Mouse (Mus musculus): ENCODE measurements at regions not wholly inside any gene's neighbourhood (a gene's known extent, or its start where the extent isn't known, plus 50 kb on each side); places are given as distances from the start of the nearest gene placed in this dataset.
A peak's percentile ranks its signal among the peaks of the same experiment; 100 is the strongest.

DNA sequence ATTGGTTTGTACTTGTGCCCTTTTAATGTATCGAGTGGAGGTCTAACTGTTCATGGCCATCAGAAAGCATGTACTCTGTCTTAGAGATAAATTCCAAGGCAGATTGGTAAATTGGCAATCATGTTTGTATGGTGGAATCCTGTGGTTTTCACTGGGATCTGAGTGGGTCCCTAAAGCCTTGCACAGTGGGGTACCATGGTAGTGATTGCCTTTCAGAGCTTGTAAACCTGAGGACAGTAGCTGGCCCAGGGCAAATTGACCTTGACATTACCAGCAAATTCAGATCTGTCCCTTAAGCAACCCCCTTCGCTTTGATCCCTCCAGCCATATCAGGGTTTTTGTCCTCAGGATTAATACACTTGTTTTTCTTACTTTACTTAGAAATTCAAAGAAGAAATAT, 181.6 kb upstream of the Krr1 start:
- 90% methylated on average over 2 of the region's 2 CpGs for WGBS
- Histone ChIP-seq H3K9ac (no peak overlapping the region), H3K27me3 (no peaks in the 10 kb centered on the region), H3K27ac (no peak overlapping the region), H3K4me2 (no peak overlapping the region), H3K36me3 (no peaks in the 10 kb centered on the region), H3K9me3 (no peaks in the 10 kb centered on the region), H3K4me3 (no peak overlapping the region), H3K4me1 (replicated peaks) (peaks cover 12% of the 10 kb centered on the region; the same call in 1 of the 2 replicates)
- ATAC-seq (ENCODE audit: low FRiP score) = no peak

DNA sequence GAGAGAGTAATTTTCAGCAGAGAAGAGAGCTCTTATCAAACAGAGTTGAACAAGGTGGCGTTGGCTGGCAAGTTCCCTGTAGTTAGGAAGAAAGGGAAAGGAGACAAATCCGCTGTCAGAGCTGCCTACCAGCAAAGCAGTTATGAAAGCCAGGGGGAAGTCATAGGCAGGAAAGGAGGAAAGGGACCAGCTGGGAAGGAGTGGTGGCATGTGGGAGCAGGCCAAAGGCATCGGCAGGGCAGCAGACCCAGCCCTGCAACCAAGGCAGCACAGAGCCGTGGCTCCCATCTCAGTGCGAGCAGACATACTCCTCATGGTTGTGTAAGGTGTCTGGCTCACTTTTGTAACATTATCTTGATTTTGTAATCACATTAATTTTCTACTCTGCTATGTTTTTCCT, 177.4 kb upstream of the Krr1 start:
- Histone ChIP-seq H3K4me3 (no peak overlapping the region), H3K4me2 (no peak overlapping the region), H3K36me3 (no peaks in the 10 kb centered on the region), H3K27ac (no peak overlapping the region), H3K4me1 (replicated peaks) (peaks cover 5% of the 10 kb centered on the region), H3K27me3 (no peaks in the 10 kb centered on the region), H3K9ac (no peak overlapping the region), H3K9me3 (no peaks in the 10 kb centered on the region)
- no peak for ATAC-seq (ENCODE audit: low FRiP score)
- WGBS = 87% methylated on average over 5 of the region's 5 CpGs

DNA sequence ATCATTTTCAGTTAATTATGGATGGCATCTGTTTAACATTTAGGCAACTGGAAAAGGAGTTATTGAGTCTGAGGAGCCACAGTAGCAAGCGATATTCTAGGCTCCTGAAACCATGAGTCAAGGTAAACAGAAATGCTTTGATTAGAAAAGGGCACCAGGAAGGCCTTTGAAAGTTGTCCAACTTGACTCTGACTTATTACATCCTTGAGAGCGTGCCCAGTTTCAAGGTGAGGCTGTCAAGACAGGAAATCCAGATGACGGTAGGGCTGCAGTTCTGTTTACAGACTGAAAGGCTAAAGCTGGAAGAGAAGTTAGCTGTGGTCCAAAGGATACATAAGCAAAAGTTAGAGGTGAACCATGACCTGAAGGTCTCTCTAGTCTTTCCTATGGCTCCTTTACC, 176.7 kb upstream of the Krr1 start:
- H3K4me2 ChIP-seq = no peak overlapping the region
- 92% methylated on average over 3 of the region's 3 CpGs for WGBS
- peaks cover 9% of the 10 kb centered on the region for H3K4me1 ChIP-seq (replicated peaks)
- H3K9ac ChIP-seq = no peak overlapping the region
- ATAC-seq (ENCODE audit: low FRiP score) = no peak
- H3K36me3 ChIP-seq = no peaks in the 10 kb centered on the region
- H3K9me3 ChIP-seq = no peaks in the 10 kb centered on the region
- no peak overlapping the region for H3K4me3 ChIP-seq
- no peak overlapping the region for H3K27ac ChIP-seq
- H3K27me3 ChIP-seq = no peaks in the 10 kb centered on the region

DNA sequence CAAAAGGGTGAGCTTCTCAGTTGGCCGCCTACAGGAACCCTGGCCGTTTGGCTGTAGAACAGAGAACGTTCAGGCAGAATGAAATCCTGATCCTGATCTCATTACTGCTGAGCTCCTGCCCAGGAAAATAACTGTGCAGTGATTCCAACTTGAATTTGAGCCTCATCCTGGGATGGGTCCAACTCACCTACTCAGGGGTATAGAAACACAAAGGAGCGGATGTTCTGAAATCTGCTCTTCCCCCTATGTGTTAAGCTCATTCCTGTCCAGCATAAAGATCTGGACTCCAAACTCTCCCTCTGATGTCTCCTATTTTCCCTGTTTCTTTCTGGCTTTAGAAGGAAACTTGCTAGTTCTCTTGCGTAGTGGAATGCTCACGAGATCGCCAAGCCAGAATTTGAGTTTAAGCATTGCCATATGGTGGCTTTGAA, 173.6 kb upstream of the Krr1 start:
- no peak overlapping the region for H3K27ac ChIP-seq
- no peaks in the 10 kb centered on the region for H3K27me3 ChIP-seq
- no peak overlapping the region for H3K9ac ChIP-seq
- no peak for ATAC-seq (ENCODE audit: low FRiP score)
- H3K9me3 ChIP-seq = no peaks in the 10 kb centered on the region
- peaks cover 21% of the 10 kb centered on the region for H3K4me1 ChIP-seq (replicated peaks)
- H3K4me3 ChIP-seq = no peak overlapping the region
- 90% methylated on average over 7 of the region's 7 CpGs for WGBS
- no peak overlapping the region for H3K4me2 ChIP-seq
- H3K36me3 ChIP-seq = no peaks in the 10 kb centered on the region

GRCm38 (mm10) chr10:111799850-111800589, 172.4 kb upstream of the Krr1 start:
- Histone ChIP-seq H3K9me3 (no peaks in the 10 kb centered on the region), H3K9ac (no peak overlapping the region), H3K4me1 (replicated peaks) (peaks cover 21% of the 10 kb centered on the region), H3K4me2 (no peak overlapping the region), H3K36me3 (no peaks in the 10 kb centered on the region), H3K27ac (no peak overlapping the region), H3K4me3 (no peak overlapping the region), H3K27me3 (no peaks in the 10 kb centered on the region)
- no peak for ATAC-seq (ENCODE audit: low FRiP score)
- WGBS = 37% methylated on average over 14 of the region's 14 CpGs

DNA sequence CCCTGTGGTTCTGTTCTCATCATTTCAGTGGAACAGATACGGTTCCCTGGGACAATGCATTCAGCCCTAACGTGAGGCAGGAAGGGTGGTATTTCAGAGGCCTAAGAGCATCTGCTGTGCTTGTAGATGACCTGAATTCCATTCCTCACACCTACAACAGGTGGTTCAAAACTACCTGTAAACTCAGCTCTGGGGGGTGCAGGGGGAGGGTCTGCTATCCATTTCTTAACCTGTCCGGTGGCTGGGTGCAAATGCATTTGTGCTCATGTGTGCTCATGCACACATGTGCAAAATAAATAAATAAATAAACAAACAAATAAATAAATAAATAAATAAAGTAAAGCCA, 171.9 kb upstream of the Krr1 start:
- no peak for ATAC-seq (ENCODE audit: low FRiP score)

DNA sequence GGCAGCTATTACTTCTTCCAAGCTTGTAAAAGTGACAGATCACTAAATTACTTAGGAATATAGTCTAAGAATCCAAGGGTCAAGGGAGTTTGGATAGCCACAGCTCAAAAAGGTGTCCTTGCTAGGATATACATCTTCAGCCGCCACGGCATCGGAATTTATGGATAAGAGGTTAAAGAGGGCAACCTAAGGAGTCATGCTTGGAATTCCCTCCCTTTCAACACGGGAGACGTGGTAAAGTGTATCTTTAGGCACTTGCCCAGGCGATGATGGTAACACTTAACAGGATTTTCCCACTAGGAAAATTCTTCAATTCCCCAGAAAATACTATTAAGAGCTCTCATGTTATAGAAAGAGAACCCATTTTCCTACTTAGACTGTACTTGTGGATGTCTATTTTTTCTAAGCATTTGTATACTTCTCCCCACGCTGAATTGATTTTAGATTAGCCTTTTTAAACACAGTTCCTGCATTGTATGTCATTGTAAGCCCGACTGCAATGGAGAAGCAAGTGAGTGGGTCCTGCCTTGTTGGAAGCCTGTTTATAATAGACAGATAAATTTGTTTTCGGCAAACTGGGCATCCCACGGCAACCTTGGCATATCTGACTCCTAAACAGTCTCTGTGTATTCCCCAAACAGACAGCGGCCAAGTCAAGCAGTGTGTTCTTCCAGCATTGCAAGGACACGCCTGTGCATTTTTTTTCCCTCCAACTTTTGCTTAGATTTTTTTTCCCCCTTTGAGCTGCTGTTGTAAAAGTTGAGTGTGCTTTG, 171.3 kb upstream of the Krr1 start:
- H3K27me3 ChIP-seq = no peaks in the 10 kb centered on the region
- H3K4me2 ChIP-seq = 0 out of 2 replicates have a peak overlapping the region, but pooled peaks have one; percentile 4
- no peak overlapping the region for H3K4me3 ChIP-seq
- WGBS = 50% methylated on average over 12 of the region's 12 CpGs
- no peak overlapping the region for H3K27ac ChIP-seq
- H3K9ac ChIP-seq = no peak overlapping the region
- peaks cover 21% of the 10 kb centered on the region for H3K4me1 ChIP-seq (replicated peaks)
- no peaks in the 10 kb centered on the region for H3K36me3 ChIP-seq
- H3K9me3 ChIP-seq = no peaks in the 10 kb centered on the region
- ATAC-seq (ENCODE audit: low FRiP score) = no peak

More for the DNA sequence above, 171.9 kb upstream of the Krr1 start:
- no peak overlapping the region for H3K9ac ChIP-seq
- H3K27me3 ChIP-seq = no peaks in the 10 kb centered on the region
- WGBS = 78% methylated on average over 3 of the region's 3 CpGs
- H3K4me1 ChIP-seq (replicated peaks) = peaks cover 21% of the 10 kb centered on the region
- H3K36me3 ChIP-seq = no peaks in the 10 kb centered on the region
- no peak overlapping the region for H3K4me2 ChIP-seq
- no peaks in the 10 kb centered on the region for H3K9me3 ChIP-seq
- no peak overlapping the region for H3K4me3 ChIP-seq
- H3K27ac ChIP-seq = no peak overlapping the region

- Histone ChIP-seq H3K4me3 (no peak overlapping the region), H3K4me2 (no peak overlapping the region), H3K9ac (no peak overlapping the region), H3K36me3 (no peaks in the 10 kb centered on the region), H3K4me1 (replicated peaks) (peaks cover 19% of the 10 kb centered on the region), H3K9me3 (no peaks in the 10 kb centered on the region), H3K27ac (no peak overlapping the region), H3K27me3 (no peaks in the 10 kb centered on the region)
- 34% methylated on average over 12 of the region's 12 CpGs for WGBS
- no peak for ATAC-seq (ENCODE audit: low FRiP score)
Measured at GRCm38 (mm10) chr10:111801794-111802359, 170.6 kb upstream of the Krr1 start.

DNA sequence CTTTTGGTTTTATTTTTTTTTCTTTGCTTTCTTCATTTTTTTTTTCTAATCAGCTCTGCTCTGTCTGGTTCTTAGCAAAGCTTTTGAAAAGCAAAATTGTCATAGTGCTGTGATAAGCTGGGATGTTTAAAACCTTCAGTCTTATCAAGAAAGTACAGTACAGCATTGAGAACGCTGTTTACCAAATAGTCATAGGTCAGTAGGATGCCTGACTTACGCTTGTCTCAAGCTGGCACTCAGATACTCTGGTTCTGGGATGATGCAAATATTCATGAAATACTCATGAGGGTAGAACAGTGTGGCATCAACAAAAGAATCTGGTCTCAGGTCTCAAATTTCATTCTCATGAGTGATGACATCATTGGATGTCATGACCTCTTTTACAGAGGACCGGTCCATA, 166.1 kb upstream of the Krr1 start:
- WGBS = 90% methylated on average over 3 of the region's 3 CpGs

GRCm38 (mm10) chr10:111806916-111807315, 165.5 kb upstream of the Krr1 start:
- H3K4me1 ChIP-seq (replicated peaks) = peaks cover 4% of the 10 kb centered on the region
- WGBS = 65% methylated on average over 5 of the region's 5 CpGs
- H3K27ac ChIP-seq = no peak overlapping the region
- H3K4me2 ChIP-seq = no peak overlapping the region
- no peak for ATAC-seq (ENCODE audit: low FRiP score)
- H3K4me3 ChIP-seq = no peak overlapping the region
- no peaks in the 10 kb centered on the region for H3K36me3 ChIP-seq
- H3K9me3 ChIP-seq = no peaks in the 10 kb centered on the region
- H3K9ac ChIP-seq = no peak overlapping the region
- H3K27me3 ChIP-seq = no peaks in the 10 kb centered on the region

More for the DNA sequence above, 166.1 kb upstream of the Krr1 start:
- Histone ChIP-seq H3K27ac (no peak overlapping the region), H3K27me3 (no peaks in the 10 kb centered on the region), H3K4me2 (no peak overlapping the region), H3K9me3 (no peaks in the 10 kb centered on the region), H3K4me3 (no peak overlapping the region), H3K4me1 (replicated peaks) (peaks cover 10% of the 10 kb centered on the region), H3K9ac (no peak overlapping the region), H3K36me3 (no peaks in the 10 kb centered on the region)
- ATAC-seq (ENCODE audit: low FRiP score) = no peak

GRCm38 (mm10) chr10:111813736-111814135, 158.7 kb upstream of the Krr1 start:
- no peak overlapping the region for H3K27ac ChIP-seq
- H3K4me2 ChIP-seq = no peak overlapping the region
- H3K9ac ChIP-seq = no peak overlapping the region
- no peak overlapping the region for H3K4me3 ChIP-seq
- no peaks in the 10 kb centered on the region for H3K36me3 ChIP-seq
- WGBS = 92% methylated on average over 4 of the region's 4 CpGs
- H3K27me3 ChIP-seq = no peaks in the 10 kb centered on the region
- ATAC-seq (ENCODE audit: low FRiP score) = no peak
- no peaks in the 10 kb centered on the region for H3K4me1 ChIP-seq (replicated peaks)
- no peaks in the 10 kb centered on the region for H3K9me3 ChIP-seq

DNA sequence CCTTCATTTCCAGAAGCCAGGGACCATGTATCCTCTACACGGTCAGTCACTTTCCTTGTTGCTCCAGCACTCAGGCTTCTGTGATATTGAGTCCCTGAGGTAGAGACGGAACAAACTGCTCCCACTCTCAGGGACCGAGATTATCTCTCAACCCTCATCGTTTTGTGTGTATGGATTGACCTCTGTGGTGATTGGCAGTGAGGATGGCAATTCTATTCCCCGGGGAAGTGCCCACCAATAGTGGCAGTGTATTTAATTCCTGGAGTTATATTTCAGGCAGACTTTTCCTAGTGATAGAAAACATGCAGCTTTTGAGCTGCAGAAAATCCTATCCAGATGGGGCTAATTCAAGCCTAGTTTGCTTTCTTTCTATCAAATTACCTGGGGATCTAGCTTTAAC, 157.8 kb upstream of the Krr1 start:
- Histone ChIP-seq H3K9ac (no peak overlapping the region), H3K27ac (no peak overlapping the region), H3K4me2 (no peak overlapping the region), H3K9me3 (no peaks in the 10 kb centered on the region), H3K4me3 (no peak overlapping the region), H3K4me1 (replicated peaks) (no peaks in the 10 kb centered on the region), H3K36me3 (no peaks in the 10 kb centered on the region), H3K27me3 (no peaks in the 10 kb centered on the region)
- WGBS = 83% methylated on average over 5 of the region's 5 CpGs
- ATAC-seq (ENCODE audit: low FRiP score) = no peak

Data from hindbrain, embryonic 13.5 days (tissue).